Mouse (Mus musculus) heart, postnatal 14 days (tissue): ENCODE data around the gene Ntn4. TPM values are rescaled to one million over a fixed set of nuclear protein-coding genes. Genes with fewer than 3 reads are reported as not detected.
"Not testable (repeated sequence)": the region's sequence is repeated elsewhere in the genome, so short reads cannot be mapped to it uniquely, and the experiment has no call there.

Experiments used
- DNase-seq, 2 experiments: peaks; one replicate each; pipeline ENCODE4 v3.0.0; 2021 to 2022
- intact Hi-C: fragments of 180-260 bp; cut with DNase I; formaldehyde crosslinking; loops from one replicate; pipeline ENCODE4 v1.15.1; 2025
- total RNA-seq, 2 experiments: library from RNA; stranded (reverse); gene quantifications; 2 replicates each; pipeline ENCODE4 v1.2.3; 2021

The Ntn4 gene
- total RNA-seq, 2 experiments from 2014 or later = 18.0 to 18.4 TPM

- intact Hi-C loops = no loop called here
- no peak for DNase-seq
These were observed 40.3 kb downstream of the Ntn4 start for GRCm38 (mm10) chr10:93680680-93681377.

GRCm38 (mm10) chr10:93682185-93682747, 41.8 kb downstream of the Ntn4 start:
- DNase-seq = no peak
- intact Hi-C loops = no loop called here

- intact Hi-C loops = no loop called here
- DNase-seq = no peak
These were observed 42.7 kb downstream of the Ntn4 start for GRCm38 (mm10) chr10:93683185-93683584.

GRCm38 (mm10) chr10:93683896-93684295, 43.4 kb downstream of the Ntn4 start:
- intact Hi-C loops = no loop called here
- no peak for DNase-seq

- DNase-seq, intact Hi-C loops: not testable (repeated sequence)
These were observed 44.9 kb downstream of the Ntn4 start for GRCm38 (mm10) chr10:93685416-93685815.

GRCm38 (mm10) chr10:93686579-93686978, 46.1 kb downstream of the Ntn4 start:
- intact Hi-C loops = no loop called here
- no peak for DNase-seq

GRCm38 (mm10) chr10:93687781-93688180, 47.3 kb downstream of the Ntn4 start:
- intact Hi-C loops = no loop called here
- DNase-seq = no peak

GRCm38 (mm10) chr10:93688306-93689171, 48.1 kb downstream of the Ntn4 start:
- intact Hi-C loops = no loop called here
- DNase-seq = peak in 1 of 2 experiments; percentile 28

- DNase-seq = no peak
- intact Hi-C loops = no loop called here
These were observed 50.9 kb downstream of the Ntn4 start for GRCm38 (mm10) chr10:93691344-93691743.

GRCm38 (mm10) chr10:93695043-93695791, 54.7 kb downstream of the Ntn4 start:
- intact Hi-C loops = no loop called here
- no peak for DNase-seq

- intact Hi-C loops = no loop called here
- no peak for DNase-seq
These were observed 55.5 kb downstream of the Ntn4 start for GRCm38 (mm10) chr10:93696001-93696400.

- intact Hi-C loops = no loop called here
- no peak for DNase-seq
These were observed 57.5 kb downstream of the Ntn4 start for GRCm38 (mm10) chr10:93697866-93698483.

- intact Hi-C loops = loop anchor here (5.0 kb wide), 1 partner anchor 58 kb away; the partner anchor contains the start of gene Ntn4
- DNase-seq = no peak
These were observed 59.4 kb downstream of the Ntn4 start for GRCm38 (mm10) chr10:93699689-93700478.

GRCm38 (mm10) chr10:93700589-93701363, 60.3 kb downstream of the Ntn4 start:
- intact Hi-C loops = loop anchor here (5.0 kb wide), 1 partner anchor 58 kb away; the partner anchor contains the start of gene Ntn4
- DNase-seq = no peak

- intact Hi-C loops = loop anchor here (5.0 kb wide), 1 partner anchor 62 kb away; the partner anchor contains the start of gene Ntn4
- DNase-seq = no peak
These were observed 63.5 kb downstream of the Ntn4 start for GRCm38 (mm10) chr10:93703946-93704345.

GRCm38 (mm10) chr10:93707149-93708075, 66.9 kb downstream of the Ntn4 start:
- intact Hi-C loops = no loop called here
- peak; percentile 21 to 59 for DNase-seq

- DNase-seq = no peak
- intact Hi-C loops = no loop called here
These were observed 67.6 kb downstream of the Ntn4 start for GRCm38 (mm10) chr10:93708076-93708473.
